Mouse (Mus musculus): Measurements from ENCODE around the gene Plcg2.
A peak's percentile ranks its signal among the peaks of the same experiment; 100 is the strongest.

Plcg2 gene

DNA sequence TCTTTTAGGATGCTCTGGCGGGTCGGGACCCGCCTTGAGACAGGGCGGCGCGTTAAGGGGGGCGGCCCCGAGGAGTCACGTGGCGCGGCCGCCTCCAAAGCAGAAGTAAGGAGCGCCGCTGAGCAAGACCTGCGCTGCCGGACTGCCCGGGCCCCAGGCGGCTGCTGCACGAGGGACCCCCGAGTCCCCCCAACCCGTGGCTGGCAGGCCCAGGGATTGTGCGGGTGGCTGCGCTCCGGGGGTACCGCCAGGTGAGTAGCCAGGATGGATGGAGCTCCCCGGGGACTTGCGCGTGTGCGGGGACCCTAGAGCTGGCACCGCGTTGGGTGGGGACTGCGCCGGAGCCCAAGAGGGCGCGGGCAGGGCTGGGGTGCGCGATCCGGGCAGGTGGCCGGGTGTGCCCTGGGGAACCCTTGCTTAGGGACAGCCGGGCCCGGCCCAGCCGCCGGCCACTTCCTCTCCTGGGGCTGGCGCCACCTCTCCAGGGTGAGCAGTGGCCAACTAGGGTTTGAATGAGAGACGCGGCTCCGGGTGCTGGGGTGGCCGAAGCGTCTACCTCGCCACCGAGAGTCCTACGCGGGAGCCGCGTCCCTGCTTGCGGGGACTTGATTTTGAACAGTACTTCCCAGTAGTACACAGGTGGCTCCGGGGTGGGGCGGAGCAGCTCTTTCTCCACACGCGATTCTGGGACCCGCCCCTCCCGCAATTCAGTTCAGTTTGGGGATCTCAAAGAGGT, at the start of gene Plcg2:
Gene Plcg2, plus strand, starts transcription at position 113 of the 736 bp plus-strand sequence.
- peak; percentile 57 for DNase-seq (ENCODE audit: low read depth, low spot score)

DNA sequence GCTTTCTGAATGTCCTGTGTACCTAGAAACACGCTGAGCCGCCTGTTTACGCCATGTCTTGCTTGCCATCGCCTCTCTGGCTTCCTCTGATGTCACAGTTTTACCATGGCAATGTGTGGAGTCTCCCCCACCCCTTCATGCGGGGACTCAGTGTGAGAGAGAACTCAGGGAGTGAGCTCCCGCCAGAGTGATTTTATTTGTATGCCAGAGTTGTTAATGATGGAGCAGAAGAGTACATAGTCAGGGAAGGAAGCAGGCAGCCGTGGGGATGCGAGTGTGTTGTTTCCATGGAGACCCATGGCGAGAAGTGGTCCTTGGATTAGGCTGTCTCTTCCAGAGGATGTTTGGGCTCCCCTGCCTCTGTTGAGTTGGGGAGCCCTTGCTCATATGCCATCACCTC, 47.0 kb upstream of the Plcg2 start:
- no peak for DNase-seq (ENCODE audit: low read depth, low spot score)

DNA sequence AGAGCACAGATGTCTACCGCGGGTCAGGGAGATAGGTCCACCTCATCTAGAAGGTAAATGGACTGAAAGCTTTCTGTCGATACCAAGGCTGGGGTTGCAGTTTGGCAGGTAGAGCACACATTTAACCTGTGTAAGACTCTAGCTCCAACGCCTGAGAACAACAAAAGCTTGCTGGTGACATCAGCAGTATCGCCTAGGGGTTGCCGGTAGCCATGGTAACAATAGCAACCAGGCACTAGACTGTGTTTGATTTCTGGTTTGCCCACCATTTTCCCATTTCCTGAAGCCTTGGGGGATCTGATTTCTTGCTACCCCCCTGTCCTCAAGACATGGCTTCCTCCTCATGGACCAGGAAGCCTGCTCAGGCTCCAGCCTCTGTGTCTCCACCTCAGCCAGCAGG, 44.1 kb upstream of the Plcg2 start:
- DNase-seq (ENCODE audit: low read depth, low spot score): no peak

DNA sequence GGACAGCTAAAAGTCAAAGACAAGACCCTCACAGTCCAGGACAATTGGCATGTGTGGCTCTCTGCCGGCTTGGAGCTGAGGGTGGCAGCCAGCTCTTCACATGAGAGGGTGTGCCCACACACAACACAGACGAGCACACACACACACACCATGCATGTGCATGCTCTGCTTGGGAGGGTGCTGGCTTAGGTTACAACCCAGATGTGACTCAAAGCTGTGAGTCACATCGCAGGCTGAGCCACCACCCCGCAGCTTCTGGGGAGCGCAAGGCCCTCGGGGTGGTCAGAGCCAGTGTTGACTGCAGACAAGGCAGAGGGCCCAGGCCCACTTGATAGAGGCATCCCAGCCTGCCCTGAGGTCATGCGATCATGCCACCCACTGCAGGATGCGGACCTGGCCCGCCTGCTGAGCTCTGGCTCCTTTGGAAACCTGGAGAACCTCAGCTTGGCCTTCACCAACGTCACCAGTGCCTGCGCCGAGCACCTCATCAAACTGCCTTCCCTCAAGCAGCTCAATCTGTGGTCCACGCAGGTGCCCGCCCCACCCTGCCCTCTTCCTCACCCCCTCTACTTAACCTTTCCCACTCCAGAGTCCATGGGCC, 43.5 kb upstream of the Plcg2 start:
- DNase-seq (ENCODE audit: low read depth, low spot score): no peak

DNA sequence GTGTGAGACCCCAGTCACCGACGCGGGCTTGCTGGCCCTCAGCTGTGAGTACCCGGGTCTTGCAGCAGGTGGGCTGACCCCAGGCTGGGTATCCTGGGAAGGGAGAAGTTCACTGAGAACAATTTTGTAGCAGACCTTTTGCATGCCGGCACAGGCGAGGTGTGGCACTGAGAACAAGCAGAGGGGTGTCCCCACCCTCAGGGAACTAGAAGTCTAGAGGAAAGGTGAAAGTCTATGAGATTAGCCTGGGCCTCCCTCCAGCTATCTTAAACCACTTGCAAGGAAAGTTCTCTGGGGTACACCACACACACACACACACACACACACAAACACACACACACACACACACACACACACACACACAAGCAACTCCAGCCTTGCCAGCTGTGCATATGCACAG, 42.4 kb upstream of the Plcg2 start:
- DNase-seq (ENCODE audit: low read depth, low spot score): no peak

DNA sequence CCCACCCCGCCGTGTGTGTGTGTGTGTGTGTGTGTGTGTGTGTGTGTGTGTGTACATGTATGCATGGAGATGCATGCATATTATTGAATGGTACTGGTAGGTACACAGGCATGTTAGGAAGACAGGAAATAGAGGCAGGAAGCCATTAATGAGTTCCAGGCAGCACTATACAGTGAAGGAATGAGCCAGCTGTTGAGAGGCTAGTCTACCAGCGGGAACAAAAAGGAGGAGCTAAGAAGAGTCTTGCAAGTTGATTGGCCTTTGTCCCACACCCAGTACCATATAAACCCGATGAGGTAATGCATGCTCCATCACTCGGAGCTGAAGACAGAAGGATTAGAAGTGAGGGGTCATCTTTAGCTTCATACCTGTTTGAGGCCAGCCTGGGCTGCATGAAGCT, 39.7 kb upstream of the Plcg2 start:
- no peak for DNase-seq (ENCODE audit: low read depth, low spot score)

DNA sequence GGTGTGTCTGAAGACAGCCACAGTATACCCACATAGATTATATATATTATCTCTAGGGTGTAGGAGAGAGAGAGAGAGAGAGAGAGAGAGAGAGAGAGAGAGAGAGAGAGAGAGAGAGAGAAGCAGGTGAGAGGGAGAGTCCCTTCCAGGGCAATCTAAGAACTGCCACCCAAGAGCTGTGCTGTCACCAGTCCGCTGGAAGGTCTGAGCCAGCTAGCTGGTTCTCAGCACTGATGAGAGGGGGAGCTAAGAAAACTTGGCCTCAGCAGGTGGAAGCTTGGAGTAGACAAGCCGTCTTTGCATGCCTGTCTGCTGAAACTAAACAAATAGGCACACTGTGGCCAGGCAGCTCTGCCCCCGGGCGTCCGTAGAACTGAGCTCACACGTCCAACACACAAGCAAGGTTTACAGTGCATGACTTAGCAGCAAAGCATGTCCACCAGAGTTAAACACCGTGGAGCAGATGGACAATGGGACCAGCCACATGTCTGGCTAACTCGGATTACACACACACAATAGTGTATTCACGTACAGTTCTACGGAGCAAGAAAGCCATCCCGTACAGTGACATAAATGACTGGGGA, 35.3 kb upstream of the Plcg2 start:
- DNase-seq (ENCODE audit: low read depth, low spot score): no peak

DNA sequence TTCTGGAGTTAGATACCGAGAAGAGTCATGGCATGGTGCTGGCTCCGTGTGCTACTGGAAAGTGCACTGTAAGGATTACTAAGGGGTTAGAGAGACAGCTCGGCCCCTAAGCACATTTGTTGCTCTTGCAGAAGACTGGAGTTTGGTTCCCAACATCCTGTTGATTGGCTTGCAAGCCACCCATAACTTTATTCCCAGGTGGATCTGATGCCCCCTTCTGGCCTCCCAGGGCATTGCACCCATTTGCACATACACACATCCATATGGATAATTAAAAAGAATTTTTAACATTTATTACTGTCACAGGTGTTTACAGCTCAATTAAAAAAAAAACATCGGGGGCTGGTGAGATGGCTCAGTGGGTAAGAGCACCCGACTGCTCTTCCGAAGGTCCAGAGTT, 33.6 kb upstream of the Plcg2 start:
- no peak for DNase-seq (ENCODE audit: low read depth, low spot score)

DNA sequence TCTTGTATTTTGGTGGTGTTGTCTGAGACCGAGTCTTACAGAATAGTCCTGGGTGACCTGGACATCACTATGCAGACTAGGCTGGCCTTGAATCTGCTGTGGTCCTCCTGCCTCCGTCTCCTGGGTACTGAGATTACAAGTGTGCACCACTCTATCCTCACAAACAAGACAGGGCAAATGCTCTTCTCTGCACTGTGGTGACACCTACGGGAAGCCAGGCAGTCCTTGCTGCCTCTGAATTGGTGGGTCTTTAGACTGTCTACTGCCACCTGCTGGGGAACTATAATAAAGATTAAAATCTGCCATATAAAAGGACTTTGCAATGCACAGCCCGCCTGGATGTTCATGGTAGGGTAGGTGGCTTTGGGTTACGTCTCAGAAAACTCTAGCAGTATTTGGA, 32.8 kb upstream of the Plcg2 start:
- peak; percentile 92 for DNase-seq (ENCODE audit: low read depth, low spot score)

DNA sequence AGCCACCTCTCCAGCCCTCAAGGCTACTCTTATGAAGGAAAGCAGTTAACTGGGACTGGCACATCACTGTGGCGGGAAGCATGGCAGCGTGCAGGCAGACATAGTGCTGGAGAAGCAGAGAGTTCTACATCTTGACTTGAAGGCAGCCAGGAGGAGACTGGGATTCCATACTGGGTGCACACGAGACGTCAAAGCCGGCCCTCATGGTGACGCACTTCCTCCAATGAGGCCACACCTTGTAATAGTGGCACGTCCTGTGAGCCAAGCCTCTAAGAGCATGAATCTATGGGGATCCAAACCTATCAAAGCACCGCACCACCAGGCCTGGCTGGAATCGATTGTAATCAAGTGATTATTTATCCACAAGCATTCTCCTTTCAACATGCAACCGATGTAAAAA, 30.6 kb upstream of the Plcg2 start:
- DNase-seq (ENCODE audit: low read depth, low spot score): no peak

DNA sequence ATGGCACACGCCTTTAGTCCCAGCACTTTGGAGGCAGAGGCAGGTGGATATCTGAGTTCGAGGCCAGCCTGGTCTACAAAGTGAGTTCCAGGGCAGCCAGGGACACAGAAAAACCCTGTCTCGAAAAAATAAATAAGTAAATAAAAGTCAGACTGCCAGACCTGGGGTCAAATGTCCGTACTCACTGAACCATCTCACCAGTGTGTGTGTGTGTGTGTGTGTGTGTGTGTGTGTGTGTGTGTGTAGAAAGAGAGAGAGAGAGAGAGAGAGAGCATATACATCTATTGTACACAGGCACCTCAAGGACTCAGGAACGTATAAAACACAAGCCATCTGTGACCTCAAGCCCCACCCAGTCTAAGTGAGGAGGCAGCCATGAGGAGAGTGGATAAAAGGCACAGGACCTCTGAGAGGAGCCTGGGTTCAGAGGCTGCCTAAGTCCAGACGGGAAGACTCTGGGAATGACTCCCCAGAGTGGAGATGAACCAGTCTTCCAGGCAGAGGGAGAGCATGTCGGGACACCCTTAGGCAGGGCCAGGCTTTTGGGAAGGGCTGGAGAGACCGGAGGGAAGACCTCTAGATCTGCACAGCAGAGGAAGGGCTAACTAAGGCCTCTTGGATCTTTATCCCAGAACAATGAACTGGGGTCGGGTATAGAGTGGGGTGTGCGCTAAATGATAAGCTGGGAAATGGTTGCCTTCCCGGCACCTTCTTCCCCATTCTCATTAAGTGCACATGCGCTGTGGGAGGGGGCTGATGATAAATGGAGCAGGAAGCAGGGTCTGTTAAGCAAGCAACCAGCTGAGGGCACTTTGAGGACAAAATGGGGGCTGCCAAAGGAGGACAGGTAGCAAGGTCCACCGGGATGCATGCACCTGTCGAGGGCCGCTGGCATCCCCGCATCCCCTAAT, 28.4 kb upstream of the Plcg2 start:
- DNase-seq (ENCODE audit: low read depth, low spot score): no peak

DNA sequence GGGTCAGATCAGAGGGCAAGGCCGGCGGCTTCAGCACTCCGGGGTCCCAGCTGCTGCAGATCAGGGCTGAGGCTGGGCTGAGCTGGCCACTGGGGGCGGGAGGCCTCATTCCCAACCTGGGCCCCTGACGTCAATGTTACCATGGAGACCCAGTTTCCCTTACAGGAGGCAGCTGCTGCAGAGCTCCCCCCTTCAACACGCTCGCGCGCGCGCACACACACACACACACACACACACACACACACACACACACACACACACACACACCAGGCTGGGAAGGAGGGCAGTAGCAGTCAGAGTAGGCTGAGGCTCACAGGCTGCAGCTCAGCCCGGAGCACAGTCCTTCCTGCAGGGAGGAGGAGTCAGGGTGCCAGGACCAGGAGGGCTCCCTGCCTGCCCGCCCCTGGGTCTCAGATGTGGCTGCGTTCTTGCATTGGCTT, 27.7 kb upstream of the Plcg2 start:
- DNase-seq (ENCODE audit: low read depth, low spot score): peak; percentile 69

DNA sequence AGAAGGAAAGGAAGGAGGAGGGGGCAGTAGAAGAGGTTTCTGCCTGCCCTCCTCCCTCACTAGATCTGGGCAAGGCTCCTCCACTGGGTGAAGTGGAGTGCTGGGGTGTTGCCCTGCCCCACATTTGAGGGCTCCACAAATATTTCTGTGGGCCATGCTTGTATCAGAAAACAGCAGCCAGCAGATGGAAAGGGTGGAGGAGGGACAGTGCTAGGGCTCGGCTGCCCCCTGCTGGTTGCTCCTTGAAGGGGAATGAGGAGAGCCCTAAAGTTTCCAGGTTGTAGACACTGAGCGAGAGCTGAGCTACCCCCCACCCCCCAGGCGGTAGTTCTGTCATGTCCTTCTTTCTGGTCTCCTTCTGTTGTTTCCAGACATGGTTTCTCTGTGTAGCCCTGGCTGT, 26.9 kb upstream of the Plcg2 start:
- peak; percentile 78 for DNase-seq (ENCODE audit: low read depth, low spot score)

DNA sequence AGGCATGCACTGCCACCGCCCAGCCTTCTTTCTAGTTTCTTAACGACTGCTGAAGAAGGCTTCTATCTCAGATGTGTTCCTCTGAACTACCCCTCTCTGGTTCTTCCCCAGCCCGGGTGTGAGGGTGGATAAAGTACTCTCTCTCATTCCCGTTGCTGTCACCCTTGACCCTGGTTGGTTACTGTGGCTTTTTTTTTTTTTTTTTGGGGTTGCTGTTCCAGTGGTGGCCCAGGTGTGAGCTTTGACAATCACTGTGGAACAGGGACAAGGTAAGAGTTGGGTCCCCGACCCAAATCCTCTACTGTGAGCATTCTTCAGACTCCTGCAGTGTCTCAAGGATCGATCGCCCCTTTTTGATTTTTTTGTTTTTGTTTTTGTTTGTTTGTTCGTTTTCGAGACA, 26.4 kb upstream of the Plcg2 start:
- no peak for DNase-seq (ENCODE audit: low read depth, low spot score)

DNA sequence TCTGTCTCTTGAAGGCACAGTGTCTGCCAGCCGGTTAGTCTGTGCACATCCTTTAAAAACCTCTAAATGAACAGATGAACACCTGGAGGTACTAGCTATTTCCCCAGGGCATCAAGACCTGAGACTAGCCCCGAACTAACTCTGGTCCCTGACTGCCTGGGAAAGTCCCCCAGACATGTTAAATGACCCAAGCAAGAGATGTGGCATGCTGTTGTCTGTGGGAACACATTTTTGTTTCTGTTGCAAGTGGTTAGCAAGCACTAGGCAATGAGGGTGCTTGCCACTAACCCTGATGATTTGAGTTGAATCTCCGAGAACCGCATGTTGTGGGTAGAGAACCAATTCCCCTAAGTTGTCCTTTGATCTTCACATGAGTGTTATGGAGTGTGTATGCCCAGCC, 25.8 kb upstream of the Plcg2 start:
- no peak for DNase-seq (ENCODE audit: low read depth, low spot score)

DNA sequence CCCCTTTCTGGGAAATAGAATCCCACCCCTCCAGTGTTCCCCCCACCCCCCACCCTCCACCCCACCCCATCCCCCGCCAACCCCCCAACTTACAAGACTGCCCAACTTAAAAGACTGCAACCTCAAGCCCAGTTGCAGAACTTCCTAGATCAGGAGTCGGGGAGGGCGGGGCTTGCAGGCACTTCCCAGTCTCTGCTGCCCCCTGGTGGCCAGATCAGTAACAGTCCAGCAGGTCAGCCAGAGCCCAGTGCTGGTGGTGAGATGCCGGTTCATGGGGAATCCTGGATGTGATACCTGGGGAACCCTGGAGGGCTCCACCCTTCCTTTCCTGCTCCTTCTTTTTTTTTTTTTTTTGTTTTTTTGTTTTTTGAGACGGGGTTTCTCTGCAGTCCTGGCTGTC, 23.1 kb upstream of the Plcg2 start:
- peak; percentile 96 for DNase-seq (ENCODE audit: low read depth, low spot score)

DNA sequence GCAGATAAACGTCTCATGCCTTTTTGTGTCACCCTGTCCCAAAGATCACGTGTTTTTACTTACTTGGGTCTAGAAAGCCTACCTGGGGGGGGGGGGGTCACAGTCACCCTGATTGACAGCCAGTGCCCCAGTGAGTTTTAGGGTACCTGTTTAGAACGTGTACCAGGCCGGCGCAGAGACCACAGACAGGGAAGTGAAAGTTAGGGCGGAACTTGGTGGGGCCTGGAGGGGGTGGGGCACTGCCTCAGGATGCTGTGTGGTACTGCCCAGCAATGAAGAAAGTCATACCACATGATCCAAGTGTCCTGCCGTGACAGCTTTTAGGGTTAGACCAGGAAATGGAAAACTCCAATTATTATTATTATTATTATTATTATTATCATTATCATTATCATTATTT, 22.3 kb upstream of the Plcg2 start:
- DNase-seq (ENCODE audit: low read depth, low spot score): no peak

DNA sequence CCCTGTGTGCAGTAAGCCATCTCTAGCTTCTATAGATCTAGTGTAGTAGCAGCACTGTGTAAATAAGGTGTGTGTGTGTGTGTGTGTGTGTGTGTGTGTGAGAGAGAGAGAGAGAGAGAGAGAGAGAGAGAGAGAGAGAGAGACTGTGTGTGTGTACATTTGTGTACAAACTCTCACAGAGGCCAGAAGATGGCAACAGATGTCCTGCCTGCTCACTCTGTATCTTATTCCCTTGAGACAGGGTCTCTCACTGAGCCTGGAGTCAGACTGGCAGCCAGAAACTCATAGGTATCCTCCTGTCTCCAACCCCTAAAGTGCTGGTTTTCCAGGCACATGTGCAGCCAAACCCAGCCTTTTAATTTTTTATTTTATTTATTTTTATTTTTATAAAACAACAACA, 20.0 kb upstream of the Plcg2 start:
- DNase-seq (ENCODE audit: low read depth, low spot score): no peak

DNA sequence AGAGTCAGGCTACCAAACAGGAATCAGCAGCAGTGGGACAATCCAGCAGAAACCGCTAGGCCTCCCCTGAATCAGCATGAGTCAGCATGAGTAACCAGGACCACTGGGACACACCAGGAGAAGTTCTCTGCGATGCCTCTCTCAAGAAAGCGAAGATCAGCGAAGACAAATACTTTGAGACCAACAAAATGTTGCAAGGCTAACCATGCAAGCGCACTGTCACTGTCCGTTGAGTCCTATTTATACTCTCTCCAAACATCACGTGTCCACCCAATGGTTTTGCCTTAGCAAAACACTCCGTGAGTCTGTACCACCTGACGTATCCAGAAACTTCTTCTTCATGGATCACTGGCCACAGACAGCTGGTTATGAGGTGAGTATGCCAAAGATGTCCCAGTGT, 18.1 kb upstream of the Plcg2 start:
- DNase-seq (ENCODE audit: low read depth, low spot score): no peak

DNA sequence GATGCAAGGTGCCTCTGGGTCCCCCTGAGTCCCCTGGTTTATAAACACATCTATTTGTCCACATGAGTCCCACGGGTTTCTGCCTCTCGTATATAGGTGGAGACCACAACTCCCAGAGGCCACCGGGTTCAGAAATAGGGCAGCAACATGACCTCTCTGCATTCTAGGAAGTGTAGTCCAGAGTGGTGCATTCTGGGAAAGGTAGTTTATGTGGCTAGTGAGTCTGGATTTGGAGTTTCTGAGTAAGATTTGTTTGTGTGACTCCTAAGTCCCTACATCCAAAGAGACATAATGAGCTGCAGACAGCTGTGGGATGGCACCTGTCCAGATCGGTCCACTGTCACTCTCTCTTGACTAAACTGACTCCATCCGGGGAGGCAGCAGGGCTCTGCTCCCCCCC, 17.6 kb upstream of the Plcg2 start:
- peak; percentile 84 for DNase-seq (ENCODE audit: low read depth, low spot score)

DNA sequence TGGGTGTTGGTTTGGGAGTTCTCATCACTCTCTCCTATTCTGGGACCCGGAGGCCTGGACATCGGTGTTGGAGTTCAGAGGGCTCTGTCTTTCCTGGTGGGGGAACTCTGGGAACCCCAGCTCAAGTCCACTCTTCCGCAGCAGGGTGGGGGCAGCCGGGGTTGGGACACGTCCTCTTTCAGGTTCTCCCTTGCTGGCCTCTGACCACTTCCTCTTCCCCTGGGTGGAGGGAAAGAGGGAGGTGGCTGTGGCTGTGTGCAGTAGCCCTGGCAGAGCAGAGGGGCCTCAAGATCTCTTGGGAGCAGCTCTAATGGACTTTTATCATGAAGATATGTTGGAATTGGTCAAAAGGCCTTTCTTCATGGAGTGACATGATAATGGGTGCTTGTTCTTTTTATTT, 16.3 kb upstream of the Plcg2 start:
- DNase-seq (ENCODE audit: low read depth, low spot score): no peak

DNA sequence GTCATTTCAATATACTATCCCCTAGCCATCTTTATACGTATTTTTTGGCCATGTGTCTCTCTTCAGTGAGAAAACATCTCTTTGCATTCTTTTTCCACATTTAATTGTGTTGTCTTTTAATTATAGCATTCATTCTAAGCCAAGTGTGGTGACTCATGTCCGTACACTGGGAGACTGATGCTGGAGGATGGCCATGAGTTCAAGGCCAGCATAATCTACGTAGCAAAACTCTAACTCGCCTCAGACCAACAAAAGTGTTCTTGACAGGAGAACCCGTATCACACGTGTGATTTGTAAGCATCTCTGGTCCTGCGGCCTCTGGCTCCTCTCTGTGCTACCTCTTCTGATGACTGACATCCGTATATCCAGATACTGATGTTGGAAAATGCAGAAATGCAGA, 13.4 kb upstream of the Plcg2 start:
- no peak for DNase-seq (ENCODE audit: low read depth, low spot score)

Measured in ES-CJ7 (cell line).